8 mouse cellular contexts compared by ENCODE assay signal in genomic region chrX:38189552-38190457, GRCm38 (mm10). TPM values are rescaled to one million over a fixed set of nuclear protein-coding genes. Genes with fewer than 3 reads are reported as not detected.
DNase-seq lines count a peak whose midpoint lies in the region; ATAC-seq and TF ChIP-seq lines count a peak whose summit lies in the region.

Gene Zbtb33 (plus strand): TSS chrX:38189793.

- TF ChIP-seq POLR2A in bone marrow, adult 2 months (IDR thresholded peaks at IDR 0.05; ENCODE audit: borderline replicate concordance, control insufficient read depth, low read depth, low read length): peak; percentile 48; the same call in 1 of the 2 replicates

- H3K27me3 ChIP-seq in embryonic facial prominence, embryonic 14.5 days (replicated peaks; ENCODE audit: control insufficient read depth, insufficient read depth, low read length): no peaks in the 10 kb centered on the region
- no peaks in the 10 kb centered on the region for H3K27me3 ChIP-seq in limb, embryonic 13.5 days
- H3K27me3 ChIP-seq in midbrain, embryonic 15.5 days (replicated peaks): no peaks in the 10 kb centered on the region

- peak within 1 kb of the TSS; percentile 62 for H3K4me2 ChIP-seq in embryonic facial prominence, embryonic 14.5 days (ENCODE audit: low read depth, low read length)
- peak within 1 kb of the TSS; percentile 66 for H3K4me2 ChIP-seq in limb, embryonic 13.5 days (replicated peaks)
- H3K4me2 ChIP-seq in midbrain, embryonic 15.5 days: peak within 1 kb of the TSS; percentile 57

- H3K9ac ChIP-seq in embryonic facial prominence, embryonic 14.5 days (ENCODE audit: low read depth, low read length): peak within 1 kb of the TSS; percentile 74
- H3K9ac ChIP-seq in limb, embryonic 13.5 days: peak within 1 kb of the TSS; percentile 84
- H3K9ac ChIP-seq in midbrain, embryonic 15.5 days: peak within 1 kb of the TSS; percentile 80

- no peaks in the 10 kb centered on the region for H3K4me1 ChIP-seq in bone marrow, adult 2 months (ENCODE audit: control insufficient read depth, insufficient read depth, low read length)
- peaks cover 4% of the 10 kb centered on the region; the same call in 1 of the 2 replicates for H3K4me1 ChIP-seq in embryonic facial prominence, embryonic 14.5 days (ENCODE audit: control insufficient read depth, insufficient read depth, low read length)
- 0 out of 2 replicates have a peak, but pooled peaks cover 4% of the 10 kb centered on the region for H3K4me1 ChIP-seq in limb, embryonic 13.5 days
- peaks cover 7% of the 10 kb centered on the region; the same call in 1 of the 2 replicates for H3K4me1 ChIP-seq in midbrain, embryonic 15.5 days

- peak within 1 kb of the TSS; percentile 86 for H3K27ac ChIP-seq in bone marrow, adult 2 months (ENCODE audit: control insufficient read depth, insufficient read depth, low read depth, low read length, poor library complexity)
- peak within 1 kb of the TSS; percentile 85 for H3K27ac ChIP-seq in embryonic facial prominence, embryonic 14.5 days (replicated peaks; ENCODE audit: low read depth, low read length)
- peak within 1 kb of the TSS; percentile 83 for H3K27ac ChIP-seq in limb, embryonic 13.5 days
- H3K27ac ChIP-seq in midbrain, embryonic 15.5 days: peak within 1 kb of the TSS; percentile 88

- peak; percentile 98 for ATAC-seq in embryonic facial prominence, embryonic 14.5 days (ENCODE audit: low read depth)
- peak; percentile 95 for ATAC-seq in limb, embryonic 13.5 days (ENCODE audit: low FRiP score, low read depth)
- ATAC-seq in midbrain, embryonic 15.5 days (replicated peaks): peak; percentile 98

- peak; percentile 89 for DNase-seq in A20 (ENCODE audit: low read depth, low spot score)
- DNase-seq in embryonic facial prominence, embryonic 14.5 days (ENCODE audit: low spot score): peak; percentile 89
- DNase-seq in heart, adult 8-10 months (ENCODE audit: low spot score): peak; percentile 81
- DNase-seq in kidney, adult 9 months: peak; percentile 89
- peak; percentile 77 to 86 for DNase-seq in spleen, adult 18-20 months

- peak within 1 kb of the TSS; percentile 87 for H3K4me3 ChIP-seq in bone marrow, adult 2 months (replicated peaks; ENCODE audit: control insufficient read depth, low read depth, low read length)
- peak within 1 kb of the TSS; percentile 60 for H3K4me3 ChIP-seq in embryonic facial prominence, embryonic 14.5 days (ENCODE audit: low read depth, low read length)
- peak within 1 kb of the TSS; percentile 67 for H3K4me3 ChIP-seq in limb, embryonic 13.5 days
- peak within 1 kb of the TSS; percentile 74 for H3K4me3 ChIP-seq in midbrain, embryonic 15.5 days

- 12% methylated on average over 70 of the region's 72 CpGs for WGBS in bone marrow, adult 2 months
- WGBS in embryonic facial prominence, embryonic 14.5 days: 21% methylated on average over 36 of the region's 72 CpGs
- 19% methylated on average over 71 of the region's 72 CpGs for WGBS in limb, embryonic 13.5 days
- 30% methylated on average over 71 of the region's 72 CpGs for WGBS in midbrain, embryonic 15.5 days

- peak; percentile 72 for TF ChIP-seq CTCF in bone marrow, adult 2 months (IDR thresholded peaks at IDR 0.05; ENCODE audit: control insufficient read depth, insufficient read depth, low read length)

- no peaks in the 10 kb centered on the region for H3K9me3 ChIP-seq in embryonic facial prominence, embryonic 14.5 days (ENCODE audit: control insufficient read depth, low read length)
- no peaks in the 10 kb centered on the region for H3K9me3 ChIP-seq in limb, embryonic 13.5 days
- no peaks in the 10 kb centered on the region for H3K9me3 ChIP-seq in midbrain, embryonic 15.5 days

- peaks cover 13% of the 10 kb centered on the region for H3K36me3 ChIP-seq in embryonic facial prominence, embryonic 14.5 days (ENCODE audit: control insufficient read depth, insufficient read depth, low read length)
- H3K36me3 ChIP-seq in limb, embryonic 13.5 days: peaks cover 7% of the 10 kb centered on the region; the same call in 1 of the 2 replicates
- H3K36me3 ChIP-seq in midbrain, embryonic 15.5 days (replicated peaks): no peaks in the 10 kb centered on the region

RNA-seq across cellular contexts. Expression of gene Zbtb33, which starts in this region (rescaled TPM):
- 1.2 and 4.6 TPM in 2 replicates for polyA plus RNA-seq in bone marrow, adult 2 months (2011; ENCODE audit: insufficient read depth, insufficient read length, low replicate concordance, missing spikeins)
- 4.6 and 4.9 TPM in 2 replicates for polyA plus RNA-seq in embryonic facial prominence, embryonic 14.5 days (2014; fragmentation: Nextera tagmentation; extraction: Ambion mirVana)
- 10 to 100 TPM in 2 of 4 experiments, 1 to 10 TPM in 2; 8.6 to 10.7 (median 10.1) TPM for total RNA-seq in heart, adult 8-10 months (2022)
- polyA plus RNA-seq in limb, embryonic 13.5 days (2015; fragmentation: Nextera tagmentation; extraction: Ambion mirVana): 3.5 and 3.6 TPM in 2 replicates
- polyA plus RNA-seq in midbrain, embryonic 15.5 days (2015; fragmentation: Nextera tagmentation; extraction: Ambion mirVana): 5.0 and 5.5 TPM in 2 replicates

Comparison
In these comparisons a context has a peak if more than half of its experiments do, and no peak if none do; other contexts are left out.
1. Peak in every context shown above with its lines: DNase-seq, ATAC-seq, H3K4me3 ChIP-seq and H3K27ac ChIP-seq.